Mouse (Mus musculus) left cerebral cortex, postnatal 25 days (tissue): ENCODE data around the gene Ahsg. TPM values are rescaled to one million over a fixed set of nuclear protein-coding genes. Genes with fewer than 3 reads are reported as not detected.

Experiments used
- DNase-seq, 2 experiments: peaks; one replicate each; pipeline ENCODE4 v3.0.0; 2022; ENCODE audit warnings: low spot score in 2 of 2, mixed read lengths in 1 of 2
- intact Hi-C: fragments of 180-260 bp; cut with DNase I; formaldehyde crosslinking; loops from one replicate; pipeline ENCODE4 v1.15.1; 2025
- total RNA-seq, 2 experiments: library from RNA; stranded (reverse); gene quantifications; 2 replicates each; pipeline ENCODE4 v1.2.3; 2021

Ahsg gene
- total RNA-seq, 2 experiments from 2014 or later = not detected

DNA sequence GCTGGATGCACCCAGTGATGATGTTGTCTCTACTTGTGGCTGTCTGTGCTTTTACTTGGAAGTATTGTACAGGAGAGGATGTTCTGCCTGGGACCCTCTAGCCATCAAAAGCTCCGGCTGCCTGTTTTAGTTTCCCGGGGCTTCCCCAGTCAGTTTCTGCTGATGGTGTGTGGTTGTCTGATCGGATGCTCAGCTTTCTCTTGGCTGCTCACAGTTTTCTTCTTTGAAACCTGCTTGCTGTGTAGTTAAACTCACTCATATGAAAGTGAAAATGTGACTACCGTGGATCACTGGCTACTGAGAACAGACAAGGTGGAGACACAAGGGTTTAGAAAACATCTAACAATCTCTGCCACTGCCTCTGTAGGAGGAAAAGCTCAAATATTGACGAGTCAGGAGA, 7.6 kb upstream of the Ahsg start:
- no peak for DNase-seq
- intact Hi-C loops = loop anchor here (5.0 kb wide), 1 partner anchor 69 kb away; the partner anchor contains the start of gene Hrg

DNA sequence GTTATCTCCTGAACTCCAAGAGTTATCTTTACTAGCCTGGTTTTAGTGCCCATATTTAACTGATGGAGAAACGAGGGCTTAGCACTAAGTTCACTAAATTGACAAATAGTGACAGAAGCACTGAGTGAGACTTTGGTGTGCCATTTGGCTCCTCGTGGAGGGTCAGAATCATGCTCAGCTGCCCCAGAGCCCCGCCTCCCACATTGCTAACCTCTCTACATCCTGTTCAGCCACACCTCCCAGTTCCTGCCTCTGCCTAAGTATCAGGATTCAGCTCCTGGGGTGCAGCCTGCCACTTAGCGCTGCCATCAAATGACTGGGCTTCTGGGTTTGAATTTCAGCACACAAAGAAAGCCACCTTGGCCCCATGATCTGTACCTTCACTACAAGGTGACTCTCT, 5.7 kb upstream of the Ahsg start:
- intact Hi-C loops = no loop called here
- no peak for DNase-seq

DNA sequence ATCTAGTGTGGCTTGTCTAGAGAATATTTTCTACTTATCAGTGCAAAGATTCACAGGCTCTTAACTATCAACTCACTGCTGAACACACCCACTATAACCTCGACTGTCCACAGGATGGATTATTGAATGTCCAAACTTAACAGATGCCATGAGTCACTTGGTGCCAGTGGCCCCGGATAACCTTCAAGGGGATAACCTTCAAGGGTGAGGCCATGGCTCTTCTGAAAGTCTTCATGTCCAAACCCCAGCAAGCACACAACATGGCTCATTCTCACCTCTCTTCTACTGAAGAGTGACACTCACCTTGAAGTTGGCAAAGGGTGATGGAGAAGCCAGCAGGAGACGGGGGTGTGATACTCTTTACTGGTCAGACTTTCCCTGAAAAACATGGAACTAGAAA, 4.4 kb upstream of the Ahsg start:
- DNase-seq = no peak
- intact Hi-C loops = no loop called here

DNA sequence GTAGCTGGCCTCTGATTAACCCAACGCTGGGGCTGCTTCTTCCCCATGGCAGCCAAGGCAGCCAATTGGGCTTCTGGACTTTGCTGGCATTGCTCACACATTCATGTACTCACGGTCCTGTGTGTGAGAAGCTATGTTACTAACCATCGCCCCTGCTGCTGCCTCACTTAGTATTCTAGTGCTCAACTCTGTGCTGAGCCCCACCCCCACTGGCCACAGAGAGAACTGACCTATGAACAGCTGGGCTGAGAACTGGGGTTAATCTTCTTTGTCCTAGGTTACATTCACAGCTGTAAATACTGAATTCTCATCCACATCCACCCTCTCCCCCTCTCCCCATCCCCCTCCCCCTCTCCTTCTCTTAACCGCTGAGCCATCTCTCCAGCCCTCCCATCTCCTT, 2.2 kb upstream of the Ahsg start:
- no peak for DNase-seq
- intact Hi-C loops = no loop called here

DNA sequence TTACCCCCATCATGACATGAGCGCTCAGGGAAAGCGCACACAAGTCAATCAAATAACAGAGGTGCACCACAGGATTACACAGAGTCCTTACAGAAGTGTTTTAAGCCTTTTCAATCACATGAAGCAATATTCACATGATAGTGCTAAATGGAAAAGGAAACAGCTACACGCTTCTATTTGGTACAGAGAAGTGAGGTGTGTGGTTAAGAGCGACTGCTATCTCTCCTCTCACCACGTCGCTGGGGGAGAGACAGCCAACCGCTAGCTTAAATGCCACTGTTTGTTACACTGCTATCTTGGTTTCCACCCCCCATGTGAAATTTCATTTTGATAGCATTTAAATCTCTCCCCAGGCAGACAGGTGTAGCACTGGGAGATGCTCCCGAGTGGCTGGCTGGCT, 1.4 kb upstream of the Ahsg start:
- intact Hi-C loops = no loop called here
- no peak for DNase-seq

DNA sequence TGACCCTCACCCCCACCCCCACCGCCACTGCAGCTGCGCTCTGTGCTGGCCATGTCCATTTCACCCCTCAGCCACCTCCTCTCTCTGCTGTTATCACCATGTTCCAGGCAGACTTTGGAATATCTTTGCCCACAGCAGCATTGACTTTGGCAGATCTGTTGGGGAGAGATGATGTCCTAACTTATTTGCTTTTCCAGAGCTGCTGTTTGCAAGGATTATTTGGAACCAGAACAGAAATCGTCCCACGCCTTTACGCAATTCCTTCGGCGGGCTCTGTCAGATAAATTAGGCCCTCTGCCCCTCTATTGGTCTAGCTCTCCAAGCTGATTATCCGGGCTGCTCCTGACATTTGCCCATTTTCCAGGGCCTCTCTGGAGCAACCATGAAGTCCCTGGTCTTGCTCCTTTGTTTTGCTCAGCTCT, 667 bp downstream of the Ahsg start:
- no peak for DNase-seq
- intact Hi-C loops = no loop called here

DNA sequence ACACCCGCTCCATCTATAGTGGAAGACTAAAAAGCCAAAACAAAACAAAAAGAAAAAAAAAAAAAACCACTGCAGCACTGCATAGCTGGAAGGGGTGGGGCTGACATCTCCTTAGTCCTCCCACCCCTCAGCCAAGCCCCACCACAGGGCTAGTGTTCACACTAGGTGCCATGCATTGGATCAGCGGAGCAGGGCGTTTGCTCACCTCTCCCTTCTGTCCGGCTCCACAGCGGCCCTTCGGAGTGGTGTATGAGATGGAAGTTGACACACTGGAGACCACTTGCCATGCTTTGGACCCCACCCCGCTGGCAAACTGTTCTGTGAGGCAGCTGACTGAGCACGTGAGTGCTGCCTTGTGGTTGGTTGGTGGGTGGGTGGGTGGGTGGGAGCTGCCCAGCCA, 3.0 kb downstream of the Ahsg start:
- DNase-seq = no peak
- intact Hi-C loops = no loop called here

DNA sequence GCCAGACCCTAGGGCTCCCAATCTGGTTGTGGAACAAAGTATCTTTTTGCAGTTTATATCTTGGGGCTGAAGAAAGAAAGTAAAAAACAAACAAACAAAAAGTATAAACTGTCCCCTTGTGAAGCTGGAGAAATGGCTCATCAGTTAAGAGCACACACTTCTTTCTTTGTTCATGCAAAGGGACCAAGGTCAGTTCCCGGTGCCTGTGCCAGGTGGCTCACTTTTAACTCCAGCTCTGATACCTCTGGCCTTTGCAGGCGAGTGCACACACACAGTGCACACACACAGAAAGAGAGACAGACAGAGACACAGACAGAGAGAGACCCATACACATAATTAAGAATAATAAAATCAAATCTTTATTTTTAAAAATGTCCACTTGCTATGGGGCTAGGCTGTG, 5.5 kb downstream of the Ahsg start:
- intact Hi-C loops = no loop called here
- DNase-seq = no peak

DNA sequence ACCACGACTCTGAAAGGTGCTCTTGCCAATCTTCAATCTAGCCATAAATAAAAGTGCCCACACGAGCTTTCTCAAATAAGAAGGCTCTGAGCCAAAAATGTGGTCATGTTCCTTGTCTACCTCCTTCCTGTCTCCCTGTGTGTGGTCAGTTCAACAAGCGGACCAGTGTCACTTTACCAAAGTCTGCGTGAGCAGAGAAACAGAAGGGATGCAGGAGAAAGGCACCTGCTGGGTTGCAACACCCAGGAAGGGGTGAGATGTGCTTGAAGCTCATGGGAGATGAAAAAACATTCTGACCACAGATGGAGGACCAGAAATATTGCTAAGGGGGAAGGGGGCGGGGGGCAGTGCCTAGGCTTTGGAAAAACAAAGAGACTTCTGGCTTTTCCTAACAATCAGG, 8.3 kb downstream of the Ahsg start:
- intact Hi-C loops = no loop called here
- no peak for DNase-seq

DNA sequence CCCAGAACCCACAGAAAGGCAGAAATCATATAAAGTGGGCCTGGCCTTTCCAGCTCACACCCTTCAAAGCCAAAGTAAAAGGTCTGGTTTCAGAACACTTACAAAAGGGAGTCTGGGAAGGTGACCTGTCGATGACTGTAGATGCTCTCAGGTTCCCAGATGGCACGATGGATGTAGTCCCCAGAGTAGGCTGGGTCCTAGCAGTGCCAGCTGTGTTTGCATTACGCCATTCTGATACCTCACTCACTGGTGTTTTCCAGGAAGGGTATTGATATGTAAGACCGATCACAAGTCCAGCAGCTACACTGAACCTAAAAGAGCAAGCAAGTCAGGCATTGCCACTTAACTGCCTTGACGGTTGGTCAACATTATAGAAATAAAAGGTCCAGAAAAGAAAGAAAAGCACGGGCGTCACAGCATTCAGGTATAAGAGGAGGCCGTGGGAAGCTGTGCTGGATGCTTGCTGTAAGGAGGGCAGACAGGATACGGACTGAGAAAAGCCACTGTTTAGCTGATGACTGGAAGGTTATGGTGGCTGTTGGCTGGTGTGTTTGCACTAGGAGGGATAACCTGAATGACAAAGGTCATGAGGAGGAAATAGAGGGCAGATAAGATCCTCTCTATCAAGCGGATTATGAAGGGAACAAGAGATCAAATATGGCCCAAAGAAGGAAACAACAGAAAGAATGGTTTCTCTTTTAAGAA, 8.9 kb downstream of the Ahsg start:
- DNase-seq = no peak
- intact Hi-C loops = no loop called here

DNA sequence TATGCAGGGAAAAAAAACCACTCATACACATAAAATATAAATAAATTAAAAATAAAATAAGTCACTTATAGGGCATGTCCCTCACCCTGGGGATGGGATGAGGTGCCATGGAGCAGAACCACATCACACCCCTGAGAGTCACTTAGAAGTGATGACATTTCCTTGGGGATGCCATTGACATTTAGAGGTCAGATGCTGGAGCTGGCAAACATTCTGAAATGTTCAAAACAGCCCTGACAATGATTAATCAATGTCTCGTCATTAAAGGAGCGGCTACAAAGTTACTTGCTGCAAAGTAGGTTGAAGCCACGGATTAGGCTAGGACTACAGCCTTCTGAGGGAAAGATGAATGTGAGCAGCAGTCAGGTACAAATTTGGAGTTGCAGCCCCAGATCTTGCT, 10.2 kb downstream of the Ahsg start:
- DNase-seq = no peak
- intact Hi-C loops = no loop called here

DNA sequence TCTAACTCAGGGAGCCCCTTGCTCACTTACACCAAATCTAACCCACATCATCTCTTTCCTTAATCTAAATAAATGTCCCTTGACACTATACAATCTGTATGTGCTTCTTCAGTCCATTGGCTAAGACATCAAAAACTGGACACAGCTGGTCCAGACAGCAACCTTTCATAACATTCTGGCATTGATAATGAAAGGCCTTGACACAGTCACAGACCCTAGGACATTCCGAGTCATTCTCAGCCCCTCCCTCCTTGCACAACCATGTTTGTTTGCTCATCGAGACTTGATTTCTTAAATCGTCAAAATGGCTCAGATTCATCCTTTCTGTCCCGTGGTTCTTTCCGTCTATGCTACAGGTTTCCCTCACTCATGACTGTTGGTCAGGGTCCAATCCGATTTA, 18.2 kb downstream of the Ahsg start:
- DNase-seq = no peak
- intact Hi-C loops = no loop called here

DNA sequence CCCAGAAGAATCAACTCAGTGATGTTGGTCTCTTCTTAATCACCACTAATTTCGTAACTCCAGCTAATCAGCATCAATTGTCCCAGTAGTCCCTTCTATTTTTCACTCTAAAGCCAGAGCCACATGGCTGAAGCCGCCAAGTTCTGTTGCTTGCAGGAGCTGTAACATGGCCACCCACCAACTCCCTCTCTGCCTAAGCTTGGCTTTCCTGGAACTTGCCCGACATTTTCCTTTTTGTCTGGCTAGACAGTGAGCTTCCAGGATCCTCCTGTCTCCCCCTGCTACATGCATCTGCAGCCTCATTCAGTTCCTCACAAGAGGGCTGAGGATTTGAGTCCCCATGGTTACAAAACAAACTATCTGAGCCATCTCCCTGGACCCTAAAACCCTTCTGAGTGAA, 20.9 kb downstream of the Ahsg start:
- intact Hi-C loops = no loop called here
- peak in 1 of 2 experiments; percentile 53 for DNase-seq

DNA sequence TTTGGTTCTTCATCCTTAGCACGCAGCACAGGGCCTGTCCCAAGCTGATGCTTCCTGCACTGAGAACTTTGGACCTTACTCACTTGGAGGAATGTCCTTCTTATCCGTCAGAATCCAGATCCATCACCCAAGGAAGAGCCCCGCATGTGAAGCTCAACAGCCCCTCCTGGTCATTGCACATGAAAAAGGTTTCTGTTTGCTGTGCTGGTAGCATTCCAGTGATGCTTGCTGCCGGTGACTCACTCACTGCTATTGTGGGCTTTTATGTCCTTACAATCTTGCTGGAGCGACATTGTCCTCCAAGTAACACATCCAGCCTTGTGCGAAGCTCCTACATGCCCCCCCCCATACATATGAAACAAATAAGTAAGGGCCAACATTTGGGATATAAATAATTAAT, 21.8 kb downstream of the Ahsg start:
- DNase-seq = peak in 1 of 2 experiments; percentile 18
- intact Hi-C loops = no loop called here

DNA sequence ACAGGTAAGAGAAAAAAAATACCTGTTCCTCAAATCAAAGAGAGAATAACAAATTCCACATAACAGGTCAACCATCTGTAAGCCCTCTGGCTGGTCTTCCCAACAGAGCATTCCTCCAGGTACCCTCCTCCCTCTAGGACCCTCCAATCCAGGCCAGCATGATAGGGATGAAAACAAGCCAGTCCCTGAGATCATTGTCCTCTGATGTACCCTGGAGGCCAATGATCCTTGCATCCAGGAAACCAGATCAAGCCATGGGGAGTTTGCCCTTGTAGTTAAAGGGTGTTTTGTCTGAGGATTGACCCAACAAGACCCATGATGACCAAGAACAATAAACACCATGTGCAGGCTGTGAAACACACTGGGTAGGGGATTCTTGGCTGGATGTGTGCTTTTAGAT, 23.2 kb downstream of the Ahsg start:
- DNase-seq = no peak
- intact Hi-C loops = no loop called here

DNA sequence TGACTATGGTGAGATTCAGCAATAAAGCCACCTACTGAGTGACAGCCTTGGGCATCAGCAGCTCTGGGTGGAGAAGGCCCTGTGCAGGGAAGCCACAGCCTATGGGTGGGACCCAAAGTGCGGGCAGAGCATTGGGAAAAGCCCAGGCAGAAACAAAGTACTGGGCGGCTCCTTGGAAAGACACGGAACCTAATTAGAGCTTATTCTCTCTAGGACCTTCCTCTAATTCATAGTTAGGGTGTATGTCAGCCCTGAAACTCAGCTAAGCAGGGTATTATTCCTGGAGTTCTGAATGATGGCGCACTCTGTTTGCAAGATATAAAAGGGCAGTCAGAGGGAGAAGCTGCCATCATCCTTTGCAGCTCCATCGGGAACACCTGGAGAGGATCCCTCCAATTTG, 27.0 kb downstream of the Ahsg start, which contains the start of gene Fetub:
TSS of gene Fetub (plus strand) at position 301 of the 400 bp plus-strand sequence.
- no peak for DNase-seq
- intact Hi-C loops = no loop called here

DNA sequence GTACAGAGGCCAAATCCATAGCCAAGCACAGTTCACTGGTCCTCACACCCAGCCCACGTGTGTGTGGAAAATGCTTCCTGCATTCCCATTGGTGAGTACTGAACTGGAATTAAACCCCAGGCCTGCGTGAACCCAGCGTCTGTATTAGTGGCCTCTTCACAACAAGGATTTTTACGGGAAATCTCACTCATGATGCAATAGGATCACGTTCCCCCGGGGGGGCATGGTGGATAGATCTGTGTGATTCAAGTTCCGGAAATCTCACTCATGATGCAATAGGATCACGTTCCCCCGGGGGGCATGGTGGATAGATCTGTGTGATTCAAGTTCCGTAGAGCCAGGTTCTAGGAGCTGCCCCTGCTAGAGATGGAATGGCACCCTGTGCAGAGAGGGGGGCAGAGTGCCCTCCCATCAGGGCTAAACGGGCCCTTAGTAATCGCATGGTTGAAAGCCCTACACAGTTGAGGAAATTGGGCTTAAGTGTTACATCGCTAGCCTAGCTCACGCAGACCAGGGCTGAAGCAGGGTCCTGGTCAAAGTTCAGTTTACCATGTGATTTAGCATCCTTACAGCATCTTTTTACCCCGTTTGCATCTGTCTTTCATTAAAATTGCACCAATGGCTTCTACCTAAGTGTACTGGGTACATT, 27.7 kb downstream of the Ahsg start:
- intact Hi-C loops = no loop called here
- DNase-seq = no peak

DNA sequence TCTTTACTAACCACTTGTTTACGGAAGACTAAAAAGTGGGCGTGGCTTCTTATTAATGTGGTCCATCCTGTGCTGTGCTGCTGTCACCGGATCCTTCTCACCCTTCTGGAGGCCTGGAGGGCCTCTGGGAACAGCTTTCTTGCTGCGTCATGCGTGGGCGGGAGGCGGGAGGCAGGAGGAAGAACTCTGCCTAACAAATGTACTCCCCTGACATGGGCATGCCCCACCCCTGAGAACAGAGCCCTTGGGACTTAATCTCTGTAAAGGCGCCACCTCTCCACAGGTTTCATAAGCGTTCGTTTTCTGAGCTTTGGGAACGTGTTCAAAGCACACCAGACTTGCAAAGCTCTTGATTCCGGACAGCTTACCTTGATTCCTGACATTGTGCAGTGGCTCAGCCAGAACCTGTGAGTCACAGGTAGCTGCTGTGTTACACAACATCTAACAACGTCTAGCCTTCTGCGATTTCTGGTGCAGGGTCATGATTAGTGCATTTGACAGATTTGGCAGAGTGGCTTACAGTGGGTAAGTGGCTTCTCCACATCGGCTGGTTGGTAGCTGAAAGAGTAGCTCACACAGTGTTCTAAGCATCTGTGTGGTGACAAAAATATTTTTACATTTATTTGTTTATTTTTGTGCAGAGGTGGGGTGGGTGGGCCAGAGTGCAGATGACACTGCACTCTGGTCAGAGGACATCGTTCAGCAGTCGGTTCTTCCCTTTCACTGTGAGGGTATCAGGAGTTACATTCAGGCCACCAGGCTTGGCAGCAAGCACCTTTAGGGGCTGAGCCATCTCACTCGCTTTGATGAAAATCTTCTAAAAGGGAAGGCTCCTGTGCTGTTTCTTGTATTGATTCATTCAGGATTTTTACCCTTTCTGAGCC, 29.1 kb downstream of the Ahsg start:
- intact Hi-C loops = no loop called here
- DNase-seq = no peak

DNA sequence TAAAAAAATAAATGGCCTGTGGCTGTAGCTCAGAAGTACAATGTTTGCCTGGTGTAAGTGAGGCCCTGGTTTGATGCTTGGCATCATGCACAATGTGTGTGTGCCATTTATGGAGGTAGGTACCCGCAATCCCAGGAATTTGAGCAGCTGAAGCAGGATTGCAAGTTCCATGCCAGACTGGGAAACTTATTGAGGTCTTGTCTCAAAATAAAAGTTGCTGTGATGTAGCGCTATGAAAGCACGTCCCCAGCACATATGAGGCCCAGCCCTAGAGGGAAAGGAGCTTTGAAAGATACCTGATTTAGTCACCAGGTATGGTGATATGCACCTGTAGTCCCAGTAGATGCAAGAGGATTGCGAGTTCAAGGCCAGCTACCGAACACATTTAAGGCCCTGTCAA, 30.7 kb downstream of the Ahsg start:
- no peak for DNase-seq
- intact Hi-C loops = no loop called here

DNA sequence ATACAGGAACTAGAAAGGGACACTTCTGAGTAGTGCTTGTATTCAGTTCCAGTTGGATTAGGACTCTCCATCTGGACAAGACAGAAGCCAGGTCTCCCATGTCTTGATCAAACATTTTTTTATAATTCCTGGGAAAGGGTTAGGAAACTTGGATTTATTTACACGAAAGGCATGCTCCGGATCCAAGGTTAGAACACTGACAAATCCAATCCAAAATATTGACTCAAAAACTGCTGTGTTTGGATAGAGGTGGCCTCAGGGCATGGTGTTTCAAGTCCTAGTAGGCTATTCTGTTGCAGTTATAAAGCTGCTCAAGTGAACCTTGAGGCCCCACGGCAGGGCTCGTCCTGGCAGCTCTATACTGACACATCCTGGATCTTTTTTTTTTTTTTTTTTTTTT, 31.4 kb downstream of the Ahsg start:
- DNase-seq = no peak

DNA sequence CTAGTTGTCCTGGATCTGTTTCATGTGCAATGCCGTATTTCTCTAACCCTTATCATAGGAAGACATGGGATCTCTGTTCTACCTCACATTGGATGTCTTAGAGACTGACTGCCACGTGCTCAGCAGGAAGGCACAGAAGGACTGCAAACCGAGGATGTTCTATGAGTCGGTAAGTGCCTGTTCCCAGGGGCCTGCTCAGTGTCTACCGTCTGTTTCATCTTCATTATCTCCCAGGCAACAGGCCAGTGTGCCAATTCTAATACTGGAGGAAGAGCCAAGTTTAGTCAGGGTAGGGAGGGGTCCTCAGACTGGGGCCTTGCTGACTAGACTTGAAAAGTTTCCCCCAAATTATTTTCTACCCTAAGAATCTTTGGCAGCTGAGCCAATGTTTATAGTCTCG, 38.5 kb downstream of the Ahsg start:
- DNase-seq = peak; percentile 2 to 10
- intact Hi-C loops = no loop called here

More for the DNA sequence above, 31.4 kb downstream of the Ahsg start:
- intact Hi-C loops = no loop called here
